Mouse (Mus musculus) cerebellum, adult 11 months (tissue): ENCODE results near the gene Btbd6.

Experiments
- DNase-seq: peaks from one replicate; pipeline ENCODE4 v3.0.0; 2022

The Btbd6 gene

DNA sequence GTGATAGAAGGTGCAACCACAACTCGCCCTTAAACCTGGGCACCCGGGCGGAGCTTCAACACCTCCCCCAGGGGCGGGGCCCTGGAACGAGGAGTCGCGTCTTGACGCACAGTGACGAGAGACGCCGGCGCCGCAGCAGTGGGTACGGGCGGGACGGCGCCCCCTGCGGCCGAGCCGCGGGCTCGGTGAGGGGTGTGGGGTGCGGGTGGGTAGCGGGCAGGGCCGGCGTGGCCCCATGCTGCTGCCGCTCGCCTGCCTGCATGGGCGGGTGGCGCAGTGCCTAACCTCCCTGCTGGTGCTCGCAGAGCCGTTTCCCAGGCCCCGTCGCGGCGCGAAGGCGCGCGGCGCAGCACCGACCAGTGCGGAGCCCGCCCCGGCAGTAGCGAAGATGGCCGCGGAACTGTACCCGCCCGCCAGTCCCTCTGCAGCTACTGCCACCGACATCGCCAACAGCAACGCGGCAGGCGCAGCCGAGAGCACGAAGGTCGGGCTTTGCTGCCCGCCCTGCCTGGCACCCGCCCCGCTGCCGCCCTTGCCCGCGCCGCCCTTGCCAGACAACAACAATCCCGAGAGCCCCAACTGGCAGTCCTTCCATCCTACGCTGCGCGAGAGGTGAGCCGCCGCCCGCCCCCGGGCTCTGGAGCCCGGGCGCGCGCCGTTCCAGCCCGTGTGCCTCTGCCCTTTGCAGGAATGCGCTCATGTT is at the start of gene Btbd6:
TSS of gene Btbd6 (plus strand) at position 112 of the 703 bp plus-strand sequence.
- DNase-seq, result peak; percentile 92

DNA sequence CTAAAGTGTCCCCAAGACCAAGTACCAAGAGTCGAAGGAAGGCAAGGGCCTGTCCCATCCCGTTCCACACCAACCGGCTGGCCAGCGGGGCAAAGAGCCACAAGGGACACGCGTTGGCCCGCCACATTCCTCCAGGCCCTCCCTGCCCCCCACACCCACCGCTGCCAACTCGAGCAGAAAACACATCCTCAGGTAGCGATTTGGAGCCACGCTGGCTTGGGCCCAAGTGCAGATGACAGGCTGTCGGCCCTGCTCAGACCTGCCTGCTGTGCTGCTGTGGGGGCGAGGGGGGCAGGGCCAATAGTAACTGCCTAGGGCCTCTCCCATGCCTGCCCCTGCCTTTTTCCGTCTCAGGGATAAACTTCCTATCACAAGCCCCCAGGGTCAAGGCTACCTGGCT is 49.0 kb upstream of the Btbd6 start:
- no peak for DNase-seq

DNA sequence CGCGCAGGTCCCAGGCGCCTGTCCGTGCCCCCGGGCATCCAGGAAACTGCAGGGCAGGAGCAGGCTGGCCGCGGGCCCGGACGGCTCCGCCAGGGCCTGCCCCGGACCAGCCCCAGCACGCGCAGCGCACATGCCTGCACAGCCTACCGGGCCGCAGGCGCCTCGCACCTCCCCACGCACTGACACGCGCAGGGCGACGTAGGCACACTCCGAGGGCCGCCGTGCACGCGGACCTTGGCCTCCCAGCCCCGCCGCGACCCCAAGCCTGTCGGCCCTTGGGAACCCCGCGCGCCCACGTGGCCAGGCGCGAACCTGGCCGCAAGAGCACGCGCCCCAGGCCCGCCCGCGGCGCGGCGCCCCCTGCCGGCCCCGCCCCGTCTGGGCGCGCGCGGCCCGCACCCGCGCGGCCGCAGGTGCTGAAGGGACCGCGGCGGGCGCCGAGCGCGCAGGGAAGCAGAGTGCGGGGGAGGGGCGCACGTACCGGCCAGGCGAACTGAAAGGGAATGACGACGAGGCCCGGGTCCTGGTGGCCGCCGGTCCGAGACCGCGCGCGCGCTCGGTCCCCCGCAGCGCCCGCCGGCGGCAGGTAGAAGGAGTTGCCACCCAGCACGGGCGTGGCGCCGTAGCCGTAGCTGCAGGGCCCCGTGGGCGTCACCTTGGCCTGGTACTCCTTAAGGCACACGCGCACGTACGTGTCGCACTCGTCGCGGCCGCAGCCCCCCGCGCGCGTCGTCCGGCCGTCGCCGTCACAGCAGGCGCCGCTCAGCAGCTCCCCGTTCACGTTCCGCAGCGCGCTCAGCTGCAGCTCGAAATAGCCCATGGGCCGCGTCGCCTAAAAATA is 47.7 kb upstream of the Btbd6 start:
- no peak for DNase-seq

DNA sequence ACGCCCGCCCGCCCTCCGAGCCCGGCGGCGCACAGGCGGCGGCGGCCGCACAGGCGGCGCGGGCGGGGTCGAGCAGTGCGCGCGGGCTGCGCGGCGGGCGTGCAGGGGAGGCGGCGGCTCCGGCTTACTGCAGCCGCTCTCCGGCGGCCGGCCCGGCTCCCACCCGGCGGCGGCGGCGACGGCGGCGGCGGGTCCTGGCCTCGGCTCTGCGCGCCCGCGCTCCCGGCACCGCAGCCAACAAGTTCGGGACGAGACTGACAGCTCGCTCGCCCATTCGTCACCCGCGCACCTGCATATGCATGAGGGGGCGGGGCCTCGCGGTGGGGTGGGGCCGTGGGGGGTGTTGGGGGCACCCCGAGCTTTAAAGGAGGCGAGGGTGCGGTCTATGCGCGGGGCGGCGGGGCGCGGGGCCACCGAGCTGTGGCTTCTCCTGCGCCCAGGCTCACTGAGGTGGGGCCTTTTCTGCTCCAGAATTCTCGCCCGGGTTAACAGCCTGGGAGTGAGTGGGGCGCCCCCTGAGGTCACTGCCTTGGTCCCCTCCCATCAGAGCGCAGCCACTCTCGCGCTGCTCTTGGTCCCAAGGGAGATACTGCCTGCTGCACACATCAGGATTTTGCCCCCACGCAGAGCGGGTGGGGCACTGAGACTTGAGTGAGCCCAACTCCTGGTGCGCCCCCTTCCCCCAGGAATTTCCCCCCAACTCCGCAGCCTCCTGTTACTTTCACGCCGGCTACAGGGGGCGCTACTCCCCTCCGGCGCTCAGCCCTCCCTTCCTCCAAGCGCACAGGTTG is 46.5 kb upstream of the Btbd6 start, which contains the start of gene Jag2:
TSS of gene Jag2 (minus strand) at position 215 of the 791 bp plus-strand sequence.
- DNase-seq, result no peak

DNA sequence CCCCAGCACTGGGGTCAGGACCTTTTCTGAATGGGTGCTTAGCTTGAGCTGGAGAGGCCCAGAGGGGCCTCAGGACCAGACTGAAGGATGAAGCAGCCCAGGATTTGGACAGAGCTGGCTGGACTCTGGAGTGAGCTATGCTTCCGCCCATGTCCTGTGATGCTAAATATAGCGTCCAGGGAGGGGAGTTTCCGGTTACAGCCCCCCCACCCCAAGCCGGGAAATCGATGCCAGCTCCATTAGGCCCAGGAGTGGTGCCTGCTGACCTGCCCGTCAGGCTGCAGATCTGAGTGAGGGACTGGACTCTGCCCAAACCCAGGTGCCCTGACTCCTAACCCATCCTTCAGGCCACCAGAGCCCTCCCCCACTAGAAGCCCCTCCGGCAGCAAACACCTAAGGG is 43.6 kb upstream of the Btbd6 start:
- no peak for DNase-seq

DNA sequence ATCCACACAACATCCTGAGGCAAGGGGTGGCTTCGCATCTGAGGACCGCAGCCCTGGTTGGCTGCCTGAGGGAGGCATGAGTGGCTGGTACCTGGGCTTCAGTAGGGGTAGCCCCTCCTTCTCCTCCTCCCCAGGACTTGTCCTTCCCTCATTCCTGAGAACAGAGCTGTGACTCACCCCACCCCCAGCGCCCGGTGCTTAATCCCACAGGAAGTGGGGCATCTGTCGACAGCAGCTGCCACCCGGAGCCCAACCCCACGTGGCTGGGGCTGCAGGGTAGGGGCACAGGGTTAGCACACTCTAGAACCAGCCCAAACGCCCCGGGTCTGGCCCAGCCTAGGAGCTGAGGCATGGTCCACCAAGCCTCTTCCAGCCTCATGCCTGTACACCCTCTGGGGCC is 38.4 kb upstream of the Btbd6 start:
- no peak for DNase-seq

DNA sequence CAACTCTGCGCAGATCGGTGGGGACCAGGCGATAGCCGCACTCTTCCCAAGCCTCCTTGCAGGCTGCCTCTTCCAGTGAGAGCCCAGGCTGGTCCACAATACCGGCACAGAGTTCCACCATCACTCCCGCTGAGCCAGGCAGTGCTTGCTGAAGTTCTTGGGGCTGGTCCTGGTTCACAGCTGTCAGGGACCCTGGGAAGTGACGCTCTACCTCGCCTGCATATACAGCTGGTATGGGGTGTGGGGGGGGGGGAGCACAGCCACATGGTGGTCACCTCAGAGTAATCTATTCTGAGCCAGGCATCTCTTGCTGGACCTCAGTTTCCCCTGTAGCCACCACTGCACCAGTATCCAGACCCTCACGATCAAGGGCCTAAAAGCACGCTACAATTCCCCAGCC is 37.9 kb upstream of the Btbd6 start:
- DNase-seq, result no peak

DNA sequence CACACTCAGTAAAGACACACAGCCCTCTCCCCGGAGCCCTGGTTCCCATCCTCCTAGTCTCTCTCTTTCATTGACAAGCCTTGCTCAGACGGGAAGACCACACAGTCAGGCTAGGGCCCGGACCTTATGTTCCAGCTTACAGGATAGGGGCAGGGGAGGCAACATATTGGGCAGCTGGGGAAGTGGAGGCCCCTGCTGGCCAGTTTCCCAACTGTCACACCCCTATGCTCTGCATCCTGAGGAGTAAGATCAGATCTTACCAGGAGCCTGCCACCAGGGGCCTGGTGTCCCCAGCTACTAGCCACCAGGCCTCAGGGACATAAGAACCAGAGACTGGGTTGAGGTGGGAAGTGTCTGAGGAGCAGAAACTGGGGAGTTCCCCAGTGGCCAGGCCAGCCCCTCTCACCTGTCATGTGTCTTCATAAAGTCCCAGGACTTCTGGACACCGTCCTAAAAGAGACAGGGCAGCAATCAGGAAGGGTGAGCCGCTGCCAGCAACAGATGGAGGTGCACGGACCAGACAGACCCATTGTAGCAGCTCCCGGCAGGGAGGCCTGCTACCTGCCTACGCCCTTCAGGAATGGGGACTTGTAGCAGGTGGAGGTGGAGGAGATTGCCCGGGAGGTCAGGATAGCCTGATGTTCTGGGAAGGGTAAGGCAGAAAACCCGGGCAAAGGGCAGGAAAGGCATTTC is 37.3 kb upstream of the Btbd6 start:
- DNase-seq, result peak; percentile 70

DNA sequence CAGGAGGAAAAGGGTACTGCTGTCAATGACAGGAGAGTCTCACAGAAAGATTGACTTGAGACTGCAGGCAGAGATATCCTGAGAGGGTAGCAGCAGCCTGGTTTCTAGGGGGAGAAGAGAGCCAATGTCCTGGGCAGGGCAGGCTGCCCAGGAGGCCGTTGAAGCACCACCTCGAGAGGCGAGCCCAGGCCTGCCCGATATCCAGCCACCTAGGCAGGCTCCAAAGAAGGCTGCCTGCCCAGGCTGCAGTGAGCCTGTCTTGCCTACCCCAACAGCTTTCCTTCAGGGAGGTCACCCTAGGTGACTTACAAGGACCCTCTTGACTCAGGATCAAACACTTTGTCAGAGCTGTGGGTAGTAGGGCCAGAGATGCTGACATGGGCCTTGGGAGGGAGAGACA is 36.0 kb upstream of the Btbd6 start:
- no peak for DNase-seq

DNA sequence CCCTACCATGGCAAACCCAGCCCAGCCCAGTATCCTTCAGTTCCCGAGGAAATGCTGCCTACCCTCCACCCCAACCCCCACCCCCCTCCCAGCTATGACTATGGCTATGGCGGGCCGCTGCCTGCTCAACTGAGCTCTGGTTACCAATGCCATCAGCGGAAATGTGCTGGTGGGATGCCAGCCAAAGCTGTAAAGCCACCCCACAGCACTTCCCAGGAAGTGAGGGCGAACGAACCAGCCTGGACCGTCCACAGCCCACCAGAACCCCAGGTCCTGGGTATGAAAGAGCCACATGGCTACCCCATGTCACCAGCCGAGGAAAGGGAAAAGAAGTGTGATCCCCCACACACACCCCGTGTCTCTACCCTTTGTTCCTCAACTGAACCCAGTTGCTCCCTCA is 35.6 kb upstream of the Btbd6 start:
- no peak for DNase-seq

DNA sequence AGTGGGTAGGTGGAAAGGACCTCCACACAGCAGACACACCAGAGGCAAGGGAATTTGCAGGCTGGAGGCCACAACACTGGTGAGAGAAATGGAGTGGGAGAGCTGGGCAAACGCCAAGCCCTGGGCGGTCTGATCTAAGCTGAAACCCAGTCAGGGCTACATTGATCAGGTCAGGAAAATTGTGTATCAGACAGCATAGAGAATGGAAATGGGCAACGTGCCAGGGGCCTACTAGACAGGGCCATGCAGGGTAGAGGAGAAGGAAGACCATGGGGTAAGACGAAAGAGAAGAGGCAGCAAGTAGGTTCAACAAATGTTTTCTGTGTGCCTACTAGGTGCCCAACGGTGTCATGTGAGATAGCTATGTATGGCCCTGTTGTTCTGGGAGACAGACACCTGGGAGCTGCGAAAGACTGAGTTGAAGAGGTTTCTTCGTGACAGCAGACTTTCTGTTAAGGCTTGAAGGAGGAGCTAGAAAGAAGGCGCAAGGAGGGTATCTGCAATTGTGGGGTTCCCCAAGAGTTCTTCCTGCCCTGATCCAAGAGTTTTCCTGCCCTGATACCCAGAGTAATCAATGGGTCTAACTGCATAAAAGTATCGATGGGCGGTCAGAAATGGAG is 35.0 kb upstream of the Btbd6 start:
- DNase-seq, result peak; percentile 60

DNA sequence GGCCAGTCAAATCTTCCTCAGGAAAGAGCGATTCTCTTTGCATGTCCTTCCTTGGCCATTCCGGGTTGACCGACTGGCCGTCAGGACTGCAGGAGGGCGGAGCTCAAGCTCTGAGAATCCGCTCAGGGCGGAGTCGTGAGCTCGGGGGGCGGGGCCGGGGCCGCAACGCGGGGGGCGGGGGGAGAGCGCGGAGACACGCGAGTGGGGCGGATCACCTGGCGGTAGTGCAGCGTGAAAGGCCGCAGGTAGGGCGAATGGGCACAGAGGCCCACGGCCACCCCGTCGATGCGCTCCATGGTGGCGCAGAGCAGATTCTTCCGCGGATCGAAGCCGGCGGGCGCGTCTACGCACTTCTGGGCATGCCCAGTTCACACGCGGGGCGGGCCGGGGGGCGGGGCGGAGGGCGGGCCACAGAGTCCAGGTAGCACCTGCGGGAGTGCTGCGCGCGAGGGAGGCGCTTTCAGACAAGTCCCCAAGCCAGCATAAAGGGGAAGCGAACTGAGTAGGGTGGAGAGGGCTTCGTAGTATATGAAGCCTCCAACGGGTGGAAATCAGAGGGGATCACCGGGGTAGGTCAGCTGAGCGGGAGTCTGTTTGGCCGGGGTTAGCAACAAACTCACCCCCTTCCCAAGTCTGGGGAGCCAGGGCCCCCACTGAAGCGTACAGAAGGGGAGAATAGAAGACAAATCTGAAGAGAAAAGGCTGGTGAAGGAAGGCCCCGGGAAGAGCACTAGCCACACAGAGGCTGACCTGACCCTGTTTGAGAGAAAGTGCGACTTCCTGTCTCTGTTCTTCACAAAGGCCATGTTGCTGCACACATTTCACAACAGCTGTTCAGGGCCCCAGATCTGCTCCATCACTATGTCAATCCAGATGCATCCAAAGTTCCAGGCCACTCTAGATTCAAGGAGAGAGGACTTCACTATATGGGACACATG is 34.2 kb upstream of the Btbd6 start, which contains the start of gene Nudt14:
TSS of gene Nudt14 (minus strand) at position 349 of the 938 bp plus-strand sequence.
- peak; percentile 65 for DNase-seq

DNA sequence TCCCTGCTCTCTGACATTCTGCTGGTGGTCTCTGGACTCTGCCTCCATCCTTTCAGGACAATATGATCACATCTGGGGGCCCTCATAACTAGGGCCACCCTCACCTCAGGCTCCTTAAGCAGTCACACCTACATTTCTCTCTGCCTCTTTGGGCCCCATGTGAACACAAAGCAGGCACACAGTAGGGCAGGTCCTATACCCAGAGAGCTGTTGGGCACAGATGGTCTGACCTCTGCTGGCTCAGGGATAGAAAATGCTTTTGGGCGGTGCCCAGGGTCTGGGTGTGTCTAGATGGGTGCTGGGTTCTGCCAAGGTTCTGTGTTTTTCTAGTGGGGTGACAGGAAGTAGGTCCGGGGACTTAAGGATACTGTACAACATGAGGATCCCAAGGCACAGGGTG is 32.6 kb upstream of the Btbd6 start:
- DNase-seq, result no peak

DNA sequence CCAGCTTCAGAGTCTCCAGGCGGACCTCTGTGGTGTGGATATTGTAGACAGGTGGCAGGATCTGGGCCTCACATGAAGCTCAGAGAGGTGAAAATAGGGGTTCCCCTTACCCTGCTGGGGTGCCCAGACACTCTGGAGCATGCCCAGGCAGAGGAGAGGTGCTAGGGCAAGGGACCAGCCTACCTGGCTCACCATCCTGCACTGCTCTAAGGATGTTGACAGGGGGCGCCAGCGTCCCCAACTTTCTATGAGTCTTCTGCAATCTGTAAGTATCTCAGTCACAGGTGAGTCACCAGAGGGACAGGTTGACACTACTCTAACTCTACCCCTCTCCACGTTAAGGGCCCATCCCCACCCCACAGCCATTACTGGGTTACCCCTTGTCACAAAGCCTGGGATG is 29.0 kb upstream of the Btbd6 start:
- DNase-seq, result no peak

DNA sequence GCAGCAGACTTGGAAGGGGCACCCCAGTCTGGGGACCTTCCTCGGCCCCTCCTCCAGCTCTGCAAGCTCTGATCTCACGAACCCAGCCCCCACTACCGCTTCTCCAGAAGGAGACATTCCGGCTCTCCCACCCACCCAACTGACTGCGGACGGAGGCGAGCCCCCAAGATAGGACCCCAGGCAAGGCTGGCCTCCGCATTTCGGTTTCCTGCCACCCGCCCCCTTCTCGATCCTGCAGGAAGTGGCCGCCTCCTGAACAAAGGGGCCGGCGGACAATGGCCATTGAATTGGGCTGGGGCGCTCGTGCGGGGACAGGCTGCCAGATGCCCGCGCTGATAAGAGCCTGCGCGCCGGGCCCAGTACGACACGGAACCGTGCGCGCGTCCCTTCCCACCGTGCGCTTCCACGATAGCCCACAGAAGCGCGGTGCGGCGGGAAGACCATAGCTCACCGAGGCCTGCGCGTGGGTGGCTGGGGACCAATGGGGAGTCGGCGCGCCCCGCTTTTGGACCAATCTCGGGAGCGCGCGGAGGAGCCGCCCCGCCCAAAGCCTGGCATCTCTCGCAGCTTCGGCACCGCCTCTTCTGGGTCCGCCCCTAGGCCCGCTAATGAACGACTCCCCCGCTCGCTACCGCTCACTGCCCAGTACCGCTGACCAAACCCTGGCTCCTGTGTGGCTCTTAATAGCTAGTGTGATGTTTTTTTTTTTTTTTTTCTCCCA is 26.1 kb upstream of the Btbd6 start:
- DNase-seq, result peak; percentile 94

DNA sequence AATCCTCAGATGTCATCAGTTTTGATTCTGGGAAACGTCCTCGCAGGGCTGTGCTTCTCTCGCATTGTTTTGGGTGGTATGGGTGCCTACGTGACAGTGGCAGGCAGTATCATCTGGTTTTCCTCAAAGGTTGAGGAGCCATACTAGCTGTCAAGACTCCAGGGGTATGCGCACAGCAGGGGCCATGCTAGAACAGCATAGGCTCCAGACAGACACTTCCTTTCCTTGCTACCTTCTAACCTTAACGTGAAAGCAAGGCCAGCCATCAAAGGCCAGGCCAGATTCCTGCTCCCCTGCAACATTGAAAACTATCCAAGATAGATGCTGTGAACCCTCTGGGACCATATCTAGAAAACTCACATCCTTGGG is 25.5 kb upstream of the Btbd6 start:
- DNase-seq, result no peak

DNA sequence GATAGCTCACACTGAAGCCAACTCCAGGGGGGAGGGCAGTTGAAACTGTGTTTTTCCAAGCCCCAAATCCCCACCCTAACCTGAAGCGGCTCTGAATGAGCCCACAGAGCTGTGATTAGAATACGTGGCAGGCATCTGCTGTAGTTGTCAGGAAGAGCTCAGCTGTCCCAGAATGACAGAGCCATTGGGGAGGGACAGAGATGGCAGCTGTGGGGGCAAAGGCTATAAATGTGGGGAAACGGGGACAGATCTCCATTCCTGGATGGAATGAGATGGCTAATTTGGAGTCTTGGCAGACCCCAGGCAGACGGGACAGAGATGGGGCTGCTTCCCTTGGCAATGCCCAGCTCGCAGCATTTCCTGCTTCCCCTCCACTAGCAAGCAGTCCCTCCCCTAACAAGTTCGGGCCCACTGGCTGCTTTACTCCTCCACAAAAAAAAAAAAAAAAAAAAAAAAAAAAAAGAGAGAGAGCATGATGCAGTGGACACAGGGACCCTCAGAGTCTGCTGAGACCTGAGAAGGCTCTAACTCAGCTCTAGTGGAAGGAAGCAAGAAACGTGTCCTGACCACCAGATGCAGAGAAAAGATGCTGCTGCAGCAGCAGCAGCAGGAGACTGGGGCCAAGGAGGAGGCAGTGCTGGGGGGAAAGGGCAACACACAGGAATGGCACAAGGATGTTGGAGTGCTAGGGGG is 25.0 kb upstream of the Btbd6 start:
- no peak for DNase-seq

DNA sequence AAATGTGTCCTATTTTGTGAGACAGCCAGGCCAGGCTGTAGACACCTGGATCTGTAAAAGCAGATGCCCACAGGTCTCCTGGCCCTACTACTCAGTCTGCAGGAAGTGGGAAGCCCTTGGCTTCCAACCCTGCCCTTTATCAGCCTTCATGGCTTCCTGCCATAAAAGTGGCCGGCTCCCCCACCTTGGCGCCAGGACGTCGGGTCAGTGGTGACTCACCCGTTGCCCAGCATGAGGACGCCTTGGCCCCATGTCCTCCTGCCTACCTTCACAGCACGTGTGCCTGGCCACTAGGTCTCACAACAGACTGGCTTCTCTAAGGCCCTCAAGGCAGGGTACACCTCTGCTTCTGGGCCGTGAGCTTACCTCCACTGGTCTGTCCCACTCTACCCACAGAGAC is 23.8 kb upstream of the Btbd6 start:
- peak; percentile 61 for DNase-seq

DNA sequence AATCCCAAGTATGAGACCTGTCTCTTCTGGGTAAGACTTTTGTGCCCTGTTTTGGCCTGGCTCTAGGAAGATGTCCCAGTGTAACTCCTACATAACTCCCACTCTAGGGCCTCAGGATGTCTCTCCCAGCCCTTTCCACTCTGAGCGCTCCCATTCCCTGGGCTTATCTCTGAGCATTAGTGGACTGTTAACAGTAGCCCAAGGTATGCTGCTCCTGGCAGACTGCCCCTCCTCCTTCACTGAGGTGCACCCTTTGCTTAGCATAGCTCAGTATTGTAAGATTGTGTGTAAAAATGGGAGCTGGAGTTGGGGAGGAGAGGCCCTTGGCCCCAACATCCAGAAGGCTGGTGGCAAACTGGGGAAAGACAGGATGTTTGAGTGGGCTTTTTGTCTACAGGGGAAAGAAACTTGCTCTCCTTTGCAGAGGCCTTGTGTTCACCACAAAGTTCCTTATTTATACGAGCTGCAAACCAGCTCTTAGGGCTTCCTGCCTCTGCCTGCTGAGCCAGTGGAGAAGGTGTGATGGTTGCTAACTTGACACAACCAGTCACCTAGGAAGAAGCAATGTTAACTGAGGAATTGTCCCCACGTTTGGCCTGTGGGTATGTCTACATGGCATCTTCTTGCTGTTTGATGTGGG is 23.2 kb upstream of the Btbd6 start:
- no peak for DNase-seq
